Mouse (Mus musculus): Measurements from ENCODE around the gene Ngly1. TPM values are rescaled to one million over a fixed set of nuclear protein-coding genes. Genes with fewer than 3 reads are reported as not detected.

Gene Ngly1
- 54.6 and 56.0 TPM in 2 replicates for total RNA-seq (2021)
- long read RNA-seq, experiment 1, transcript Ngly1-201 (12 exons, 2,935 nt) = major isoform, 62 of 87 reads
- long read RNA-seq, experiment 1, partial matches to known transcripts = 11 of 87 reads
- long read RNA-seq, experiment 1, other reads (novel, unspliced or antisense) = 13 of 87 reads
- long read RNA-seq, experiment 2, transcript Ngly1-201 (12 exons, 2,935 nt) = major isoform, 39 of 54 reads
- long read RNA-seq, experiment 2, partial matches to known transcripts = 13 of 54 reads
- long read RNA-seq, experiment 2, other reads (novel, unspliced or antisense) = 2 of 54 reads

DNA sequence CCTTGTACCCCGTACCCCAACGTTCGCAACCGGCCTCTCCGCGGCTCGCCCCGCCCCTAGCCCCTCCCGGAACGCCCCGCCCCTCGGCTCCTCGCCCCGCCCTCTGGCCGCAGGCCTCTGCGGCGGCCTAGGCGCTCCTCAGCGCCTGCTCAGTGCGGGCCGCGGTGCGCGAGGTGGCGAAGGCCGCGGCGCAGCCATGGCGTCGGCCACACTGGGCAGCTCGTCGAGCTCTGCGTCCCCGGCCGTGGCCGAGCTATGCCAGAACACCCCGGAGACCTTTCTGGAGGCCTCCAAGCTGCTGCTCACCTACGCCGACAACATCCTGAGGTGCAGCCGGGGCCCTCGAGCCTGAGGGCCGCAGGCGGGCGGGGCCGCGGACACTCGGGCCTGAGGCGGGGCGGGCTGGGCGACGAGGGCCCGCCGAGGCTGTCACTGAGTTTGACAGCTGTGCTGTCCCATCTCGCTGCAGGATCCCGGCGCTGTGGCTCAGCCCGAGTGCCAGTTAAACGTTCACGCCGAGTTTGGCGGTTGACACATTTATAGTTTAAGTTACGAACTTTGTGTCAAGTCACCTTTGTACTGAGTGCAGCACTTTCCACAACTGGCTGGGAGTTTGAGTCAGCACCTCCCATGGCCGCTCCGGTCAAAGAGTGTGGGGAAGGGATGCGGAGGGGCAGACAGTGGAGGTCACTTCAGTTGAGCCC is at the start of gene Ngly1, which contains the start of gene Oxsm:
Ngly1 (plus strand) TSS at position 110 of the 704 bp plus-strand sequence.
Oxsm (minus strand) TSS at position 638 of the 704 bp plus-strand sequence.
- peak; percentile 95 for DNase-seq

DNA sequence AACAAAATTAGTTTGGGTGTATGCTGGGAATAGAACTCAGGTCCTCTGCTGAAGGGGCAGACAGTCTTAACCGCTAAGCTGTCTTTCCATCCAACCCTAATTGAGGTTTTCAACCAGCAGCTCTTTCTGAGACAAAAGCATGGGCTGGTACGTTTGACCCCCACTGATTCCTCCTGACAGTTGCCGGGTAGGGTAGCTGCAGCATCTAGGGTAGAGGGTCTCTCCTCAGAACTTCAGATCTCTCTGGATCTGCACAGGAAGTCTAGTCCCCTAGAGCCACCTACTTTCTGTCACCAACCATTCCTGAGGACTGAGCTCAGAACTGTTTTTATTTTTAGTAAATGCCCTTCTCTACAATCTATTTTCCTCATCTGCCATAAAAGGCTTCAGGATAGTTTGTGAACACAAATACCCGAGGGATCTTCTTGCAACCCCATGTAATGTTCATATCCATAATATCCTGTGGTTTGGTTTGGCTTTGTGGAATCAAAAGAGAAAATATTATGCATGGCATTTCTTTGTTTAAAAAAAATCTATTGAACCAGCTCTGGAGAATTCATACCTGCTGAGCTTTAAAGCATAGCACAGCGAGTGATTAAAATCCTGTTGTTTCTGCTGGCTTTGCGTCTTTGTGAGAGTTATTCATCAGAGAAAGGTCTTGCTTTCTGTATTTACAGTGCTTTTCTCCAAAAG is 48.7 kb upstream of the Ngly1 start:
- DNase-seq = no peak

DNA sequence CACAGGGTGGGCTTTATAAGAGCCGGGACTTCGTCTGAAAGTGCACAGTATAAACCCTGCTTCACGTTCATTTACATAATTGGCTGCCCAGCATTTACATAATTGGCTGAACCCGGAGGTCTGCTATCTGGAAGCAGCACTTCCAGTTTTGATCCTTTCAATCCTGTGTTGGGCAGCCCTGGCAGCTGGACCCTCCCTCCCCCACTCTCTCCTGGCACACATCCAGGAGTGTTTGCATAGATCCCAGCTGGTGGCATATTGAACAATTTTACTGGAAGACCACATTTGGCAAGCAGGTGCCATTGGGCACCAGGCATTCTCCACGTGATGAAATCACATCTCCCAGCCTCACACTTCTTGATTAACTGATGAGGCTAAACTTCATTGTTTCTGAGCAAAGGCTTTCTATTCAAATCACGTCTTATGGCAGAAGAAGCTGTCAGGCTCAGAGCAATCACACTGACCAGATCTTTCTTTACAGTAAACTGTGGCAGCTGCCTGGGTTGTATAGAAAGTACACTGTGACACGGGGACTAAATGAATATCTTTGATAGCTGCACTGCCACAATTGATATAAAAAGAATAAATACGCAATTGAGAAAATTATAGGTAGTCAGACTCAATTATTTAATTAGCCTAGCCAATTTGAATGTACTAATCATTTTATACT is 48.0 kb upstream of the Ngly1 start:
- DNase-seq = peak; percentile 15

DNA sequence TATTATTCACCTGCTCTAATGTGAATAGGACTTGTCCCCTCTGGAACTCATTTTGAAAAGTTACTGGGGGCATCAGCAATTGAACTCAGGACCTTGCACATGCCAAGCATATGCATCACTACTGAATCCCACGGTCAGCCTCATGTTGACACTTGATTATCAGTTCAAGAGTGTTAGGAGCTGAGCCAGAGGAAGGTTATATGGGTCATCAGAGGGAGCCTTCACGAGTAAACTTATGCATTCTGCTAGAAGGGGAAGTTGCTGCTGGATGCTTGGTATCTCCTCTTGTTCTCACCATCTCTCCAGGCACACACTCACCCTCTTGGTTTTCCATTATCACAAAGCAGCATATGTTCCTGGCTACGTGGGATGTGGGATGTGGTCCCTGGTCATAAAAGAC is 47.4 kb upstream of the Ngly1 start:
- DNase-seq = no peak

DNA sequence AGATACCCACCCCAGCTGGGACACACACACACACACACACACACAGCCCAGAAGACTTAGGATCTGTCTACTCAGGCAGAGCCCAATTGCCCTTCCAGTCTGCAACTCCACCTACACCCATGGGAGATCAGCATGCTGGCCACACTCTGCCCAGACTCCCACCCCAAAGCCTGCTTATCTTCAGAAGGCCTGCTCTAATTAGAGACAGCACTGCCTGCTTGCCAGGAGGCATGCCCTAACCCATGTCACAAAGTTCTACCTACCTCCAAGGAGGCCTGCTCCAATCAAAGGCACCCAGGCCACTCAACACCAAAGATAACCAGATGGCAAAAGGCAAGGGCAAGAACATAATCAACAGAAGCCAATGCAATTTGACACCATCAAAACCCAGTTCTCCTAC is 41.4 kb upstream of the Ngly1 start:
- DNase-seq = no peak

DNA sequence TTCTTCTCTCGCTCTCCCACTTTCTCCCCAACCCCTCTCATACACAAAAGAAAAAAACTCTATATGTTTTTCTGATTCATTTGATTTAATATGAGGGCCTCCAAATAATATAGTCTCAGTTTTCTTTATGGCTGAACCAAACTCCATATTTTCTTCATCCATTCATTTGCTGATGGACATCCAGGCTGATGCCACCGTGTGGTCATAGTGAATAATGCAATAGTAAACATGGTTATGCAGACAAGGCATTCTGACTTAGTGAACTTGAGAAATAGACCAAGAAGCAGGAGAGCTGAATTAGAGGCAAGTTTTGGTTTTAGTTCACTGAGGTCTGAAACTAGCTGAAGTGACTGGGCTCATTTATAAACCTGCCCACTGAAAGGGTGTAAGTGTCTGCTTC is 30.1 kb upstream of the Ngly1 start:
- DNase-seq = peak; percentile 26

DNA sequence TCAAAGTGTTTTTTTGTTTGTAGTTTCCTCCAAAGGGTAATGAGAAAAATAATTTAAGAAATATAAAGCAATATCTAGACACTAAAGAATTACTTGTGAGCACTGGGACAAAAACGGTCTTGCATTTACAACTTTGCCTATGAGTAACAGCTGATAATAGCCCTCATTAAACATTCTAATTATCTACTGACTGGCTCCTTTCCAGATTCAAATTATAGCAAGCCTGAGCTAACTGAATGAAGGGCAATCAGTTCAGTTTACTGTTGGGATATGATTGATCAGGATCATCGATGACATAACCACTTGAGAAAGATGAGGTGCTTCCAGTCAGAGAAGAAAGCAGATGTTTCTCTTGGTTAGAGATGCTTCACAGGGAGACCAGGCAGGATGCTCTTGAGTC is 19.7 kb upstream of the Ngly1 start:
- DNase-seq = no peak

DNA sequence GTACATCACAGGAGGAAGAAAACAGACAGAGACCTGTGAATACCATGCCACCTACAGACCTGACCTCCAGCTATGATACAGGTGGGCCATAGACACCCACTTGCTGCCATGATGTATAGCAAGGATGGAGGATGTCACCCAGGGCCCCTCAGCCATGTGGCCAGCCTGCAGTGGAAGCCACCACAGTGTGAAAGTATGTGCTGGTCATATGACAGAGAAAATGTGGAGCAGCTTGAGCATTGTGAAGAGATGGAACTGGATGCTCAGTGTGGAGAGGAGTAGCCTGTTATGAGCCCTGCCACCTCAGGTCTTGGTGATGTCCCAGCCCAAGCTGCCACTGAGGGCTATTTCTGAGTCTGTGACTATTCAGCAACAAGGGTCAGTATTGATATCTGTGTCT is 18.5 kb upstream of the Ngly1 start:
- DNase-seq = no peak

DNA sequence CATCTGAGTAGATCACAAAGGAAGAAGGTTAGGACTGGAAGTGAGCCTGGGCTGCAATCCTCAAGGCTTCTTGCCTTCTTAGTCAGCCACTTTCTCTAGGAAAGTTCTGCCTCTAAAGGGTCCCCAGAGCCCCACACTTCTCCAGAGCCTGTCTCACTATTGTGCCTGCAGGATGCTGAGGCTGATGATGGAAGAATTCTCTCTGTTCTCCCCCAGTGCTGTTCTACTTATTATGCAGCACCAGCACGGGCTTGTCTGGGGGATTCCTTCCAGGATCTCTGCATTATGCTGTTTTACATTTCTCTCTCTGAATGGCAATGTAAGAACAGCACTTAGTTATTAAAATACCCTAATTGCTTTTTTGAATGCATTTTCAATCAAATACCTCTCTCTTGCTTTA is 15.6 kb upstream of the Ngly1 start:
- no peak for DNase-seq

DNA sequence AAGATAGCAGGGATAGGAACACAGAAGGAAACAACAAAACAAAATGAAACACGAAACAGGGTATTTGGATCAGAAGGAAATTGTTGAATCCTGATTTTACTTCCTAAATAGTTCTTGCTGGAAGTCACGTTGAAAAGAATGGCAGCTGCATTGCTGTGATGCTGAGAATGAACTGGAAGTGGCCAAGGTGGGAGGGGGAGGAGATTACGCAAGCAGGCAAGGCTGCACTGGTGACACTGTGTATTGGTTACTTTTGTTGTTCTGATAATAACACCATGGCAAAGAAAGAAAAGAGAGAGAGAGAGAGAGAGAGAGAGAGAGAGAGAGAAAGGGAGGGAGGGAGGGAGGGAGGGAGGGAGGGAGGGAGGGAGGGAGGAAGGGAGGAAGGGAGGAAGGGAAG is 12.6 kb upstream of the Ngly1 start:
- no peak for DNase-seq

DNA sequence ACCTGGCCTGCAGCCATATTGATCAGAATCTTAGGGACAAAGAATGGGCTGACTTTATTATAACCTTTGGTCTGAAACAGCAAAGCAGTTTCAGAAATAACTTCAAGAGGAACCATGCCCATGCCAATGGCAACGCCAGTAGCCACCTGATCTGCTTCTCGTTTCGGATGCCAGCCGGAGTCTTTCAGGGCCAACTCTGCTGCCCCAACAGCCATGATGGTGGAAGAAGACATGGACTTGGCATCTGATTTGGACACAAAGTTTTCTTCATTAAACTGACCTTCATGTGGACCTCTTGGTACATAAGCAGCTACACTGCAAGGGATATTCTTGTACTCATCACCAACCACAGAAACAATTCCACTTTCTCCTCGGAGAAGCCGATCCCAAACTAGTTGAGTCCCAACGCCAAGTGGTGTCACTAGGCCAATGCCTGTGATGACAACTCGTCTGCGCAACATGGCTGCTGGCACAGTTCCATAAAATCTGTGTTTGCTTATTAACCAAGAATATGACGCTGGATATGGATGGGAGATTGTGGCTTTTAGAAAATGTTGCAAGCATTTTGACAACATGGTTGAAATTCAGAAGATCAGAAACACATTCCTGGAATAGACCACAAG is 6.8 kb upstream of the Ngly1 start:
- no peak for DNase-seq

DNA sequence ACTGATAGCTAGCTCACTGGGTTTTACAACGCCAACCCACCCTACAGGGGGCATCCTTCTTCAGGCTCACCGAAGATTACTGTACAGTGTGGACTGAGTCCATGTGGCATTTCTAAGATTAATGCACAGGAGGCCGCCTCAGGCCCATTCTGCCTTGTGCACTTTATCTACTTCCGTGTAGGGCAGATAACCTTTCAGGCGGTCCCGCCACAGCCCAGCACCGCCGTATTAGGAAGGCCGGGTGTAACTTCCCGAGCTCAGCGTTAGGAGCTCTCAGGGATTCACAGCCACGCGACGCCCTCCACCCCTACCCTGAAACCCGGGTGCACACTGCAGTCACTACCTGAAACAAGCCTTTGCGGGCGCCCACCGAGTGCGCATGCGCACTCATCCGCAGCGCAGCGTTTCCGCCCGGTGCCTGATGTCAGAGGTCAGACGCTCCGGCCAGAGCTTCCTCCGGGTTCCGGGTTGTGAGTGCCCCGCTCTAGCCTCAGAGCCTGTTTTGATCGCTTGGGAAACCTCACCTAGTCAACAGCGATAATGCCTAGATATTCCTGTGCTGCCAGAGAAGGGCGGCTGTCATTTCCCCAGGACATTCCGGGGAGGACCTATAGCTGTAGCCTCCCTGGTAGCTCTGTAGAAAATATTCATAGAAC is 6.0 kb upstream of the Ngly1 start:
- peak; percentile 94 for DNase-seq

DNA sequence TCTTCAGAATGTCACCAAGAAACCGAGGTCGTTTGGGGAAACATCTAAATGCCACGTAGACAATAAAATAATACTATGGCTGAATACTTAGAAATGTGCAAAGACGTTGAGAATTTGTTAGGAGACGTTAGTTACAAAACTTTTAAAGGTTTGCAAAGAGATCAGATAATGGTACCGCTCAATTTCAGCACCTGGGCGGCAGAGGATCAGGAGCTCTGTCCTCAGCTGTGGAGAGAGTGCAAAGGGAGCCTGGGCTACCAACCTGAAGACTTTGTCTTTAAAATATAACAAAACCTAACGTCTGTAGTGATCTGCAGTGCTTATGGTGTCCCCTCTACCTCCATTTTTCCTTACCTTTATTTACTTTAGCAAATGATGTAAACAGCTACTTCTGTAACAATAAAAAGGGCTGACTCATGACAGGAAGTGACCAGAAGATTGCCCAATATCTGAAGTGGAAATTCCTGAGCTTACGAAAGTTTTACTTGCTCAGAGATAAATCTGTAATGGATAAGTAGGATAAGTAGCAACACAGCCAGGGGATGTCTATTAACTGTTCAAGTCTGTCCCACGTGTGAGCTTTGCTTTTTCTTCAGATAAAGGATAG is 5.4 kb upstream of the Ngly1 start:
- DNase-seq = peak; percentile 23

DNA sequence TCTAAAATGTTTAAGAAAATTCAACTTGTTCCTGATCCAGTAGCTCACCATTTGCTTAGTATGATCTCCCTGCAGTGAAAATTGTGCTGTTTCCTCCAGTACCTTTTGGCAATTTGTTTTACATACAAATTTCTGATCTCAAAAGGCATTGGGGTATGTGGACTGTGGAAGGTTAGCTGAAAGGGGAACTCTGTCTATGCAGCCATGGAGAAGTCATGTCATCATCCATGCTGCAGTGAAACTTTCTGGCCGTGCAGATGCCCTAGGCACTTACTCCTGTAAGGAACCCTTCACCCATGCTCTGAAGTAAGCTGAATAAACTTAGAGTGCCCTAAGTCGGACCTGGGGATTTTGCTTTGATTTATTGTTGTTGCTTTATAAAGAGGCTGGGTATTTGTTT is 4.7 kb upstream of the Ngly1 start:
- DNase-seq = no peak

DNA sequence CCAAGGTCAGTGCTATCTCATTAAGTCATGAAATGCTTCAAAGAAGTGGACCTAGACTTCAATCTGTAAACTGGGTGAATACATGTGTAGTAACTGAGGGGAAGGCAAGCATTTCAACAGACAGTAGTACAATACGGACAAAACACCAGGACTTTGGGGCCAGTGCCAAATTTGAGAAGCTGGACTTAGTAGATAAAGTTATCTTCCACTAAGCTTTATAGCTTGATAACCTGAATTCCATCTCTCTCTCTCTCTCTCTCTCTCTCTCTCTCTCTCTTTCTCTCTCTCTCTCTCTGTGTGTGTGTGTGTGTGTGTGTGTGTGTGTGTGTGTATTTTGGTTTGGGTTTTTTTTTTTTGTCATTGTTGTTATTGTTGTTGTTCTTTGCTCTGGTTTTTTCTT is 4.0 kb upstream of the Ngly1 start:
- DNase-seq = no peak

DNA sequence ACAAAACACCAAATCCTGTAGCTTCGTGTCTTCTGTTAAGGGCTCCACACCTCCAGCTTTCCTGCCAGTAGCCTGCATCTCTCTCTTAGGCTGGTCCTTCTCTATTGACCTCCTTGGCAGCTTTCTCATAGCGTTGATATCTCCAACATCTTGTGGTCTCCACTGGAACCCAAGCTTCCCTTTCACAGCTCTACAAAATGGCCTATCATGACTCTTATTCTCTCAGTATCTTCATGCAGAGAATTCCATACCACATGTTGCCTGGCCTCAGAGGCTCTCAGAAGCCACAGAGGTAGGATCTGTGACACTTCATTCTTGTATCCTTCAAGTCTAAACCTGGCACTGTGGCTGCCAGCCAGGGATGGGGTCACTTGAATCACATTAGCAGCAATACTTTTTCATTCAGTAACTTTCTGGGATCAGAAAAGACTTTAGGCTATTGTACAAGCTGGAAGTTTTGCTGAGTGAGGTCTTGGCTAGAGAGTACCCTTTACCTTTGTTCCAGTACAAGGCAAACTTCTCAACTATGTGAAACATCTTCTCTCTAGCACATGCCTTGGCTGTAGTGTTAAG is 2.7 kb upstream of the Ngly1 start:
- DNase-seq = no peak

DNA sequence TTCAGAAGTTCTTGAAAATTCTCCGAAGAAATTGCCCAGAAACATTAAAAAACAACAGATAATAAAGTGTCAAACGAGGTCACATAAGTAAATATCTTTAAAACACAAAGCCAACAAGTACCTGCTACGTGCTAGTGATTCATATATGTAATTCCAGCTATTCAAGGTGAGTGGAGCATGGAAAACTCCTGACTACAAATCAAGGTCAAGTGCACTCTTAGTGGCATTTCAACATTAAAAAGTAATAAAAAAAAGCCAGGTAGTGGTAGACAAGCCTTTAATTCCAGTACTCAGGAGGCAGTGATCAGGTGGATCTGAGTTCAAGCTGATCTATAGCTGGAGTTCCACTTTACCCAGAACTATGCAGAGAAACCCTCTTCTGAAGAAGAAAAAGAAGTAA is 945 bp upstream of the Ngly1 start:
- DNase-seq = no peak

DNA sequence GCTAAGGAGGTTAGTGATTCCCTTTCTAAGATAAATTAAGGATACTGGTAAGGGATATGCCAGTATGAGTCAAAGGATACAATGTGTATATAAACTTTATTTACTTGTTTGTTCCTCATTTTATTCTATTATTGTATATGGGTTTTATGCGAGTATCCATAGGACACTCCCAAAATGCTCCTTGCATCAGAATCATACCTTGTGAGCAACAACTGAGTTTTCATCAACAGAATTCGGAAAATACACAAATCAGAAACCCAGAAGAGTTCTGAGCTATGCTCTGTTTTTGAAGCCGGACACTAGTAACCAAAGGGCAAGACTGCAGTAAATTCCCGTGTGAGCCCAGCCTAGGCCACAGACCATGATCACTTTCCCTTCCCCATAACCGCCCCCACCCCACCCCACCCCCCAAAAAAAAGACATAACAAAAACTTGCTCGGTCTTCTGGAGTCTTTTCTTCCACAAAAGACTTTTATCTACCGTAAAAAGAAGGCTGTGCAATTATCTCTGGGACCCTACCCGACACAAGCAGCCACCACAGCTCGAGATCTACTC is 400 bp upstream of the Ngly1 start:
- no peak for DNase-seq

DNA sequence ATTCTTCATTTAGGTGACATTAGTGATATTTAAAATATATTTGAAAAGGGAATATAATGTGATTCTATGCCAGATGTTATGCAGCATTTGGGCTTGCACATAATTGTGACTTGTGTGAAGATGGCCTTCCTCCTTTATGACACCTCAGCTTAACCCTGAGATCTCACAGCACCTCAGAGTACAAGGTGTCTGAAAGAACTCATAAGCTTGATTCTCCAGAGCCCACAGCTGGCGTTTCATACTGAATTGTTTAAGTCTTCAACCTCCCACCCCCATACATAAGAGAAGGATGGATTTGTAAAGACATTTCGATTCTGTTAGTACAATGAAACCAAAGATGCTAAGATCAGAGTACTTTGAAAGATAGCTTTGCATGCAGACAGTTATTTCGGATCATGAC is 1.0 kb downstream of the Ngly1 start:
- DNase-seq = no peak

DNA sequence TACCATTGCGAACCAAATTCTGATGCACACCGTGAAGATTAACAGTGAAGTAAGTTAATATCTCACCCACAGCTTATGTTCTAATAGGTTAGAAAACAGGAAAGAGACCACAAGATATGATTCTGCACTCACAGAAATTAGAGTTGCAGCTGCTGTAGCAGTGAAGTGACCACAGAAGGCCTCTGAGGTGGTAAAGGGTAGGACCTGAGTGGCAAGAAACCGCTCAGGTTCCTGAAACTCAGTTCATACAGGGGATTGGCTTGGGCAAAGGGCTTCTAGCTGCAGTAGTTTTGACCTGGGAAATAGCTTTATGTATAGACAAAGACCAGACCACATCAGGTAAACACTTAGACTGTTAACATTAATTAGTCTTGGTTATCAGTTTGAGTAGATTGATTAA is 6.7 kb downstream of the Ngly1 start:
- DNase-seq = no peak

DNA sequence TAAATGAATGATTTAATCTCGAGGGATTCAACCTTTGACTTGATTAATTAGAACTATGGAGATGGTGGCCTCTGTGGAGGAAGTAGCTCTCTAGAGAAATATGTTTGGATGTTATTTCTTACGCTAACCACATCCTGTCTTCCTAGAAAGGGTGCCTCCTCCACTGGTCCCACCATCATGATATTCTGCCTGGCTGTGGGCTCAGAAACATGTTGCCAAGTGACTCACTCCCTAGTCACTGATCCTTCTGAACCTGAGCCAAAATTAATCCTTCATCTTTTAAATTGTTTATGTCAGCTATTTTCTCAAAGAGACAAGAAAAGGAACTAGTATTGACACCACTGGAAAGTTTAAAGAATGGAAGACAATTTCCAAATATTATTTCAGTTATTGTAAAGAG is 7.1 kb downstream of the Ngly1 start:
- DNase-seq = peak; percentile 6

Measured in adrenal gland, postnatal 14 days (tissue).